Mouse (Mus musculus): ENCODE data around the gene Txndc5.

DNA sequence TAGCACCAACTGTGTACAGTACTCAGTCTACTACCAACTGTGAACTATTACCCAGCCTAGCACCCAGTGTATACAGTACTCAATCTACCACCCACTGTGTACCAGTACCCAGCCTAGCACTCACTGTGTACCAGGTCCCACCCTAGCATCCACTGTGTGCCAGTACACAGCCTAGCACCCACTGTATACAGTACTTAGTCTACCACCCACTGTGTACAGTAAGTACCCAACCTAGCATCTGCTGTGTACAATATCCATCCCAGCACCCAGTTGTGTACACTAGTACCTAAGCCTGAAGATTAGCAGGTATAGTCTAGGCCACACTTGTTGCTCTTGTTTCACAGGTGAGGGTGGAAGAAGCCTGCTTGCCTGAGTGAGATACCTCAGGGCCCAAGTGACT is 8.9 kb upstream of the Txndc5 start:
- no peak for TF ChIP-seq POLR2AphosphoS5 (IDR thresholded peaks at IDR 0.05; ENCODE audit: insufficient replicate concordance, low read depth, low read length)
- TF ChIP-seq CTCF (IDR thresholded peaks at IDR 0.05; ENCODE audit: low read depth, low read length) = no peak
- TF ChIP-seq GATA1 (IDR thresholded peaks at IDR 0.05; ENCODE audit: borderline replicate concordance, low read length) = no peak

Data from G1E (cell line).